Mouse (Mus musculus) layer of hippocampus, adult 9-11 months (tissue): Measurements from ENCODE around the gene Vmn1r50.
"Not testable (repeated sequence)": the region's sequence is repeated elsewhere in the genome, so short reads cannot be mapped to it uniquely, and the experiment has no call there.

Experiments
- DNase-seq: peaks from one replicate; pipeline ENCODE4 v3.0.0; 2022

The Vmn1r50 gene

DNA sequence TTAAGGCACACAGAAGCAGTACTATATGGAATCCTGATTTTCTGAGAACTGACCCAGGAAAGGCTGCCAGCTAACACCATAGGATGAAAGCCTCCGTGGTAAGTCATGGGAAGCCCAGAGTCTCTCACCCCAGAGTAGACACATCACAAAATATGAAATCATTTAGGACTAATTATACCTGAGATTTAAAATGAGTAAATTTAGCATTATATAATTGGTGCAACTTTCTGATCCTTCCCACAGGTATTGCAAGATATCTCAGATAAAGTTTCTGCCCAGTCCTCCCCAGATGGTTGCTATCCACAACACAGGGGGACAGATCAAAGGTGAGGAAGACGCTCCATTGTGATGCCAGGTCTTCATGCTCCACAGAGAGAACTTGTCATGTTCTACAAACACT lies at the start of gene Vmn1r50:
Gene Vmn1r50, plus strand, starts transcription at position 301 of the 400 bp plus-strand sequence.
- DNase-seq = no peak

DNA sequence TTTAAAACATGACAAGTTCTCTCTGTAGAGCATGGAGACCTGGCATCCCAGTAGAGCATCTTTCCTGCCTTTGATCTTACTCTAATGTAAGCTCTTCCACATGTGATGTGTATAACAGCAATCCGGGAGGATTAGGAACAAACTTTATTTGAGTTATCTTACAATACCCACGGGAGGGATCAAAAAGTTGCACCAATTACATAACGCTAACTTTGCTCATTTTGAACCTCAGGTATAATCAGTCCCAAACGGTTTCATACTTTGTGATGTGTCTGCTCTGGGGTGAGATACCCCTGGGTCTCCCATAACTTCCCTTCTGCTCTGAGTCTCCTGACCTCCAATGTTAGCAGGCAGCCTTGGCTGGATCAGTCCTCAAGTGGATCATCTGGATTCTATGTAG lies 22.8 kb upstream of the Vmn1r50 start, which contains the start of gene Vmn1r49:
Gene Vmn1r49, minus strand, starts transcription at position 101 of the 400 bp plus-strand sequence.
- DNase-seq = no peak

DNA sequence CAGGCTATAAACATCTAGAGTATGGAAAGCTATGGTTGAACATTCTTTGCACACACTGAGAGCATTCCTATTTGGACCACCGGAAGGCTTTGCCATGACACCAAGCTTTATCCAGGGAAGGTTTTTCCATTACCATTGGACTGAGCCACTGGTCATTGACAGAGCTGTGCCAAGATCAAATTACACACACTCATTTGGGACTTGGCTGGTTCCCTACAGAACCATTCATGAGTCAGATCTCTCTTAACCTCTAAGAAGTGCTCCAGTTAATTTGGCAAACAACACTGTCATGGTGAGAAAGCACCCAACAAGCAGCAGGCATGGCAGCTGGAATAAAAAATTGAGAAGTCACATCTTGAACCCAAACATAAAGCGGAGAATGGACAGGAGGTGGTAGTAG lies 664 bp upstream of the Vmn1r50 start:
- no peak for DNase-seq

DNA sequence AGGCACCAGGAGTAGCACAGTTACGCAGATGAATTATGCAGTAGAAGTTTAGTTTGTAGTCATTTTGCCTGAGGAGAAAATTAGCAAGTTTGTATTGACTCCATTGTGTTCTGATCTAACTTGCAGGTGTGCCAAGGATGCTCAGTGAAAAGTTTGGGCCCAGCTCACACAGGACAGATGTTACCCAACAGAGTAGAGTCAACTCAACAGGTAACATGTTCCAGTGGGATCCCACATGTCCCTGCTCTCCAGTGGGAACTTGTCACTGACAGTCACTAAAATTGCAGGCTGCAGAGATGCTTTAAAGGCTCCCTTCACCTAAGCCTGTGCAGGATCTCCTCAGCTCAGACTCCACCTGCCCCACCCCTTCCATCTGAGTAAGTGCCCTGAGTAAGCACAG lies 21.1 kb downstream of the Vmn1r50 start, which contains the start of gene Vmn1r51:
Gene Vmn1r51, plus strand, starts transcription at position 301 of the 400 bp plus-strand sequence.
- not testable (repeated sequence) for DNase-seq
